Mouse (Mus musculus): ENCODE results near the gene Kansl2. TPM values are rescaled to one million over a fixed set of nuclear protein-coding genes. Genes with fewer than 3 reads are reported as not detected.

The Kansl2 gene
- polyA plus RNA-seq, 1 experiment from 2014 or later = 90.4 TPM

Small RNA genes within 50 kb of the gene (microRNA-seq; reads per million reads assigned to microRNA genes)
- not detected for gene Mir1291

Other genes starting within 250 kb of the Kansl2 start
- 11.2 and 13.1 TPM in 2 replicates for gene Zfp641, start 238.1 kb downstream of the Kansl2 start, polyA plus RNA-seq (2015; fragmentation: Nextera tagmentation; extraction: Ambion mirVana)
- gene Olfr285, start 216.9 kb downstream of the Kansl2 start, polyA plus RNA-seq (2015; fragmentation: Nextera tagmentation; extraction: Ambion mirVana) = not detected in 2 replicates
- not detected in 2 replicates for gene Olfr284, start 193.3 kb downstream of the Kansl2 start, polyA plus RNA-seq (2015; fragmentation: Nextera tagmentation; extraction: Ambion mirVana)
- gene Olfr283, start 153.3 kb downstream of the Kansl2 start, polyA plus RNA-seq (2015; fragmentation: Nextera tagmentation; extraction: Ambion mirVana) = not detected in 2 replicates
- not detected in 2 replicates for gene Olfr282, start 103.0 kb downstream of the Kansl2 start, polyA plus RNA-seq (2015; fragmentation: Nextera tagmentation; extraction: Ambion mirVana)
- not detected in 2 replicates for gene Olfr281, start 81.7 kb downstream of the Kansl2 start, polyA plus RNA-seq (2015; fragmentation: Nextera tagmentation; extraction: Ambion mirVana)
- not detected in 2 replicates for gene OR5BS1P, start 64.4 kb downstream of the Kansl2 start, polyA plus RNA-seq (2015; fragmentation: Nextera tagmentation; extraction: Ambion mirVana)
- gene Lalba, start 51.5 kb downstream of the Kansl2 start, polyA plus RNA-seq (2015; fragmentation: Nextera tagmentation; extraction: Ambion mirVana) = not detected in 2 replicates
- gene Olfr279, start 41.9 kb downstream of the Kansl2 start, polyA plus RNA-seq (2015; fragmentation: Nextera tagmentation; extraction: Ambion mirVana) = not detected in 2 replicates
- gene Ccnt1, start 36.7 kb upstream of the Kansl2 start, polyA plus RNA-seq (2015; fragmentation: Nextera tagmentation; extraction: Ambion mirVana) = 58.9 and 69.4 TPM in 2 replicates
- gene 4930415O20Rik, start 36.7 kb upstream of the Kansl2 start, polyA plus RNA-seq (2015; fragmentation: Nextera tagmentation; extraction: Ambion mirVana) = 0.30 and 0.31 TPM in 2 replicates
- gene Adcy6, start 75.8 kb upstream of the Kansl2 start, polyA plus RNA-seq (2015; fragmentation: Nextera tagmentation; extraction: Ambion mirVana) = 9.1 and 10.1 TPM in 2 replicates
- 129 and 141 TPM in 2 replicates for gene Cacnb3, start 96.6 kb upstream of the Kansl2 start, polyA plus RNA-seq (2015; fragmentation: Nextera tagmentation; extraction: Ambion mirVana)
- 17.8 and 19.7 TPM in 2 replicates for gene Ddx23, start 128.6 kb upstream of the Kansl2 start, polyA plus RNA-seq (2015; fragmentation: Nextera tagmentation; extraction: Ambion mirVana)
- gene Rnd1, start 143.2 kb upstream of the Kansl2 start, polyA plus RNA-seq (2015; fragmentation: Nextera tagmentation; extraction: Ambion mirVana) = 12.6 and 16.7 TPM in 2 replicates
- gene Ccdc65, start 173.9 kb upstream of the Kansl2 start, polyA plus RNA-seq (2015; fragmentation: Nextera tagmentation; extraction: Ambion mirVana) = 7.9 and 9.0 TPM in 2 replicates
- 6.3 and 8.9 TPM in 2 replicates for gene Fkbp11, start 193.9 kb upstream of the Kansl2 start, polyA plus RNA-seq (2015; fragmentation: Nextera tagmentation; extraction: Ambion mirVana)
- gene Arf3, start 228.9 kb upstream of the Kansl2 start, polyA plus RNA-seq (2015; fragmentation: Nextera tagmentation; extraction: Ambion mirVana) = 107 TPM in 2 replicates
- 0.06 TPM in 1 of 2 replicates, not detected in the other for gene Wnt10b, start 243.9 kb upstream of the Kansl2 start, polyA plus RNA-seq (2015; fragmentation: Nextera tagmentation; extraction: Ambion mirVana)